Mouse (Mus musculus) cerebellum, postnatal 36 days (tissue): ENCODE measurements around the gene Elovl6.

Experiments used
- DNase-seq, 2 experiments: peaks; one replicate each; pipeline ENCODE4 v3.0.0; 2021 to 2022; ENCODE audit warnings: mixed read lengths in 2 of 2

The Elovl6 gene

GRCm38 (mm10) chr3:129570989-129571388 lies 38.8 kb downstream of the Elovl6 start:
- no peak for DNase-seq

DNA sequence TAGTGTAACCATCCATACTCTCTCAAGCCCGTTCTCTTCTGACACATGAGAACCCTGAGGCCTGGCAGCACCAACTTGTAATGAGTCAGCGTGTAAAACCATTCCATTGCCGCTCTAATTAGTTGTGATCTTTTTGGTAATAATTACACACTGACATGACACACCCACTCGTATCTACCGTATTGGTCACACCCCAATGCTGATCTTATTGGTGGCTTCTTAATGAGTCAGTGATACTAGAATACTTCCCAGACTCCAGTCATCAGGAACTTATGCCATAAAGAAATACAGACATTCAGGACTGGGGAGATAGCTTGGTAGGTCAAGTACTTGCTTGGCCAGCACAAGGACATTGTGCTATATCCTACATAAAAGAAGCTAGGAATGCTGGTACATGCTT lies 39.5 kb downstream of the Elovl6 start:
- DNase-seq = no peak

- DNase-seq = no peak
Observed at GRCm38 (mm10) chr3:129572959-129573358, 40.8 kb downstream of the Elovl6 start.

DNA sequence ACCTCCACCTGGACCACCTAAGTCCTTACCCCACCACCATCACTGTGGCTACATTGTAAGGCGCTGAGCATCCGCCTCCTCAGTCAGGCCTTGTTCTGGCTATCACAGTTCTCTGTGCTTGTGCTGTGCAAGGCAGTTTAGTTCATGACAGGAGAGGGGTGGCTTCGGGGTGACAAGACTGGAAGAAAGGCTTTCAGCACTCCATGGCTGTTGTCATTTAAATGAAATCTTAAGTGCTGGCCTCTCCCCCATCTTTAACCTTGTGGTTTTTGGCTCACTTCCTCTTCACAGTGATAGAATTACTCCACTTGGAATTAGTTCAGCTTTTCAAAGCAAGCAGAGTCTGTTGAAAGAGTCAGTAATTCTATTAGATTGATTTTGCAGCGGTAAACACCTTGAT lies 41.5 kb downstream of the Elovl6 start:
- no peak for DNase-seq

DNA sequence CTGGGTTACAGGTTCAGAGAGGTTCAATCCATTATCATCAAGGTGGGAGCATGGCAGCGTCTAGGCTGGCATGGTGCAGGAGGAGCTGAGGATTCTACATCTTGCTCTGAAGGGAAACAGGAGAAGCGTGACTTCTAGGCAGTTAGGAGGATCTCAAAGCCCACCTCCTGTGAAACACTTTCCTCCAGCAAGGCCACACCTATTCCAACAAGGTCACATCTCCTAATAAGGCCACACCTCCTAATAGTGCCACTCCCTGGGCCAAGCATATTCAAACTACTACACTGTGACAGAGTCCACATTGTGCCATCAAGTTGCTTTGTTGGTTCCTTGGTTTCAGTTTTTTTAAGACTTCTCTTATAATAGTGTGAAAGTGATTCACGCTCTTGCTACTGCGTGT lies 42.9 kb downstream of the Elovl6 start:
- no peak for DNase-seq

DNA sequence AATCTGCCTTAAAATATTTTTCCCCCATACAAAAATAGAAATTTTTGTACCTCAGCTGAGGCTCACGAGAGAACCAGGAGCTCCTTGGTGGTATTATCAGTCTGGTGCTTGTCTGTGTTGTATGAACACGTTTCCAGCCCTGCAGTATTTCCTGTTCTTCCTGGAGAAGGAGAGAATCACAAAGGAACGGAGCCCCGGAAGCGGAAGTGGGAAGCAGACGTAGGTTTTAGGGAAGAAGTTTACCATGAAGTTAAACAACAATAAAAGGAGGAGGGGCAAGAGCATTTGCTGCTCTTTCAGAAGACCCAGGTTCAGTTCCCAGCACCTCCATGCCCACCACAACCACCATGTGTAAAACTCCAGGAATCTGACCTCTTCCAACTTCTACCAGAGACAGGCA lies 44.4 kb downstream of the Elovl6 start:
- DNase-seq = no peak

- no peak for DNase-seq
Observed at GRCm38 (mm10) chr3:129578741-129579475, 46.8 kb downstream of the Elovl6 start.

DNA sequence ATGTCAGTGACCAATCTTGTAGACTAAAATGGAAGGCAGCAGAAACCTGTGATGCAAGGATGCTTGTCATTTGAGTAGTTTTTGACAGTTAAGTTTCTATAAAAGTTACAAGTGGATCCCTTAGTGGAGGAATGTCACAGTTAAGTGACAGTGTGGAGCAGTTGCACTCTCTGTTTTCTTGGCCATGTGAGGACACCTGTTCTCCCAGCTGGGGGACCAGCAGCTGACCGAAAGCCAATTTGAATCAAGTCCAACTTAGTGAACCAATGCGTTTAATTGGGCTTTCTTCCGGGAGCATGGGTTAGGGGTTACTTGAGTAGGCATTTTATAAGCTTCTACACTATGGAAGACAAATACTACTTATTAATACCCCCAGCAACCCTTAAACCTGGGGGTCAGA lies 48.9 kb downstream of the Elovl6 start:
- peak; percentile 28 to 37 for DNase-seq

- DNase-seq = no peak
Observed at GRCm38 (mm10) chr3:129582449-129582848, 50.3 kb downstream of the Elovl6 start.

DNA sequence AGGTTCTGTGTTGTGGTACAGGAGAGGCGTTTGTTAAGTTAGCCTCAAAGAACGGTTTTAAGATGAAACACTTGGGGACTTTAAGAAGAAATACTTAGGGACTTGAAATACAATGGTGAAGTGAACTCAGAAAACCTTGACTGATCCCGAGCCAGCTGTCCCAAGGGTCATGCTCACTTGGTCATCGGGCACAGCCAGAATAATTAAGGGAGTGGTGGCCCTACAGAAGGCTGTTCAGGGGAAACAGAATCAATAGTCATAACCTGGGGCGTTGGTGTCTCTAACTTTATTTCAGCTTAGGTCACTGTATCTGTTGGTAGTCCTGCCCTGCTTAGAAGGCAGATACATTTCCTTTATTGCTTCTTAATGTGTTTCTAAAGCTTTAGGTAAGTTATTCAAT lies 51.1 kb downstream of the Elovl6 start:
- no peak for DNase-seq

- DNase-seq = no peak
Observed at GRCm38 (mm10) chr3:129587916-129588315, 55.8 kb downstream of the Elovl6 start.

DNA sequence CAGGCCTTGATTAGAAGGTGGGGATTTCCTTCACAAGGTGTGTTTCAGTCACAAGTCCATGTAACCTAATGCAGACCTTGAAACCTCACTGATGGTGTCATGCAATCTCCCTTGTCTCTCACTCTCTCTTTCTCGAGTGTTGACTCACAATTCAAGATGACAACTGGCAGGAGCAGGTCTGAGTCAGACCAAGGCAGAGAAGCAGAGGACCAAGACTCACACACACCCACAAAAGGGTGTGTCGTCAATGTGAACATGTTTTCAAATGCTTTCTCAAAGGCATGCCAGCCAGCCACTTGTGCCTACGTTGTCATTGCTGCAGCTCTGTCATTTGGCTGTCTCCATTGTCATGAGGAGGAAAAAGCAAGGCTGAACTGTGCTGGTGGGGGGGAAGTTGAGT lies 56.6 kb downstream of the Elovl6 start:
- DNase-seq = no peak

DNA sequence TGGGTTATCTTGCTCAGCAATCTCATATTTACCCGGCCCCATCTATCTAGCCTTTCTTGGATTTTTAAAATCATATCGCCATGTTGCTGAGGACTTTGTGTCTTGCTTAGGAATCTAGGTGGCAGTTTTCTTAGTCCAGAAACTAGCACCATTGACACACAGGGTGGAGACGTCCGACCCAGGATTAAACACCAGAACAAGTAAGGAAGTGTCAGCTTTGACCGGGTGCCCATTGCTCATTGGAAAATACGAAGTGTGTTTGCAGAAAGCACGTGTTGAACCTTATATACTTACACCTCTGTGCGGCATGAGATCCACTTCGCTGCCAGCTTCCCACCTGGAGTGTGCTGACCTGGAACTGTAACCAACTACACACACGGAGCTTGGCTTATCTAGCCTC lies 57.5 kb downstream of the Elovl6 start:
- DNase-seq = peak in 1 of 2 experiments; percentile 13

GRCm38 (mm10) chr3:129590548-129591226 lies 58.5 kb downstream of the Elovl6 start:
- peak; percentile 29 to 37 for DNase-seq

DNA sequence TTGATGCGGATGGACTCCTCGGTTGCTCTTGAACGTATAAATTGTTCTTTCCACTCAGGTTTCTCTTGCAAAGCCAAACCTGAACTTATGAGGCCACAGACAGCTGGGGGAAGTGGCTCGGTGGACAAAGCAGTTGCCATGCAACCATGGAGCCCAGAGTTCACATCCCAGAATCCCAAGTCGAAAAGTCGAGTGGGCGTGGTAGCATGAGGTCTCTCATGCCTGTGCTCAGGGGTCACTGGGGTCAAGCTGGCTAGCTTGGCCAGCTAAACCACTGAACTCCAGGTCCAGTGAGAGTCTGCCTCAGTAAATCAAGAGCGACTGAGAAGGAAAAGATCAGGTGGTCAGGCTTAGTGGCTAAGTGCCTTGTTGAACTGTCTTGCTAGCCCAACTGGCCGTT lies 59.1 kb downstream of the Elovl6 start:
- no peak for DNase-seq

- DNase-seq = no peak
Observed at GRCm38 (mm10) chr3:129591761-129592160, 59.6 kb downstream of the Elovl6 start.

- no peak for DNase-seq
Observed at GRCm38 (mm10) chr3:129593001-129593400, 60.8 kb downstream of the Elovl6 start.

- no peak for DNase-seq
Observed at GRCm38 (mm10) chr3:129593735-129594134, 61.6 kb downstream of the Elovl6 start.

- no peak for DNase-seq
Observed at GRCm38 (mm10) chr3:129596098-129596497, 63.9 kb downstream of the Elovl6 start.

- DNase-seq = no peak
Observed at GRCm38 (mm10) chr3:129602289-129602688, 70.1 kb downstream of the Elovl6 start.

DNA sequence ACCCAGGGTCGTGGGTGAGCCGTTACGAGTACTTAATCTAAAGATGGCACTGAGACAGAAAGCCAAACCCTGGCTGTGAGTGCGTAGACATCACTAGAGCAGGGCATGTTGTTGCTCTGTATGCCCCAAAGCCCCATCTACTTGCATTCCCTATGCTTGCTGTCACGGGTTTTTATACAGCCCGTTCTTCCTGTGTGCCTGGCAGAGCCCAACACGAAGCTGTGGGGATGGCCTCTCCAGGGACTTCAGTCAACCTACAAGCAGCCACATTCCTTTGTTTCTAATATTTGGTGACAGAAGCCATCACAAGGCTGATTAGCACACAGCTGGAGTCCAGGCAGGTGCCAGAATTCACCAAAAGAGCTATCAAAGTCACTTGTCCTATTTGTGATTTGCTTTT lies 73.3 kb downstream of the Elovl6 start:
- DNase-seq = no peak

GRCm38 (mm10) chr3:129605934-129606333 lies 73.8 kb downstream of the Elovl6 start:
- DNase-seq = no peak

GRCm38 (mm10) chr3:129611626-129612025 lies 79.5 kb downstream of the Elovl6 start:
- no peak for DNase-seq

GRCm38 (mm10) chr3:129612311-129613097 lies 80.3 kb downstream of the Elovl6 start:
- DNase-seq = peak in 1 of 2 experiments; percentile 17
